Mouse (Mus musculus) small intestine, adult 2 months (tissue): Measurements from ENCODE around the gene Nxph4.

Experiments used
- CTCF ChIP-seq: fragments of 200-500 bp; IDR thresholded peaks from 2 replicates; pipeline ENCODE4 v1.5.1; 2012; ENCODE audit warnings: low read depth, mild to moderate bottlenecking, control low read depth, inconsistent platforms, low read length, moderate library complexity, mixed read lengths; ENCODE audit not compliant: insufficient replicate concordance, insufficient read length; ENCODE audit errors: extremely low read depth
- POLR2A ChIP-seq: fragments of 200-500 bp; IDR thresholded peaks from 2 replicates; pipeline ENCODE4 v1.6.1; 2012; ENCODE audit warnings: low read depth, mild to moderate bottlenecking, control low read depth, inconsistent platforms, low read length, moderate library complexity

DNA sequence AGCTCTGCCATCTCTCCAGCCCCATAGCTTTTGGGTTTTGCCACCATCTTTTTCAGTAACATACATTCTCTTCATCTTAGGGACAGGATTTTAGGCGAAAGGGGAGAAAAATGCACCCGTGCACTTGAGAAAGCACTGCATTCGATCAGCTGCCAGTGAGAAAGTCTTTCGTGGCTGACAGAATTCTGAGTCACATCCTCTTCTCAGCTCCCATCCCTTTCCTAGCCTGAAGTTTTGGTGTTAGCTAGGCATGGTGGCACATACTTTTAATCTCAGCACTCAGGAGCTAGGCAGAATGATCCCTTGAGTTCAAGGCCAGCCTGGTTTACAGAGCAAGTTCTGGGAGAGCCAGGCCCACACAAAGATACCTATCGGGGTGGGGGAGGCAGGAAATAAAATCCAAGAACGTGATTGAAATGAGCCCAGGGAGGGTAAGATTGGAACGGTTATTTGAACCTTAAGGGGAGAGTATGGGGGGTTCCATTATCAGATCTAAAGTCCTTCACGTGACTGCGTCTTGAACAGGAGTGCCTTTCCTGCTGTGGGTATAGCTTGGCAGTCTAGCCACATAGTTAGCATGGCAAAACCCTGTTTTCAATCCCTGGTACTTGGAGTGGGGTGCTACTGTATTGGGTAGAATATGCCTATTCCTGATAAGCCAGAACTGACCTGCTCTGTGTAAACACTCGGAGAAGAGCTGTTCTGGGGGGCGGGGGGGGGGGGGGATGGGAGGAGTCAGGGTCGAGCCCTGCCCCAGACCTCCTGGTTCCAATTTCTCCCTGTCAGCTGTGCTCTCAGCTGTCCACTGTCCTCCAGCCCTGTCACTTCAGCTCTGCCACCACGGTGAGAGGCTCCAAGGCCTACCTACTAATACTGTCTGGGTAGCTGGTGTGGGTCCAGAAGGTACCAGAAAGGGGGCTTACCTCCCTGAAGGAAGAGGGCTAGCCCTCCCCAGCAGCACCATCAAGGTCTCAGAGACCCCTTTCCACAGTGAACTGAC lies 33.2 kb downstream of the Nxph4 start, which contains the start of gene Stac3:
- TF ChIP-seq CTCF (no peak), POLR2A (no peak)
